Mouse (Mus musculus) small intestine, adult 2 months (tissue): ENCODE results near the gene Fgfr1op.

Experiments
- CTCF ChIP-seq: fragments of 200-500 bp; IDR thresholded peaks from 2 replicates; pipeline ENCODE4 v1.5.1; 2012; ENCODE audit warnings: low read depth, mild to moderate bottlenecking, control low read depth, inconsistent platforms, low read length, moderate library complexity, mixed read lengths; ENCODE audit not compliant: insufficient replicate concordance, insufficient read length; ENCODE audit errors: extremely low read depth
- POLR2A ChIP-seq: fragments of 200-500 bp; IDR thresholded peaks from 2 replicates; pipeline ENCODE4 v1.6.1; 2012; ENCODE audit warnings: low read depth, mild to moderate bottlenecking, control low read depth, inconsistent platforms, low read length, moderate library complexity

- TF ChIP-seq CTCF: no peak
- TF ChIP-seq POLR2A: no peak
Observed at GRCm38 (mm10) chr17:8244124-8244523, 78.8 kb downstream of the Fgfr1op start.
